Mouse (Mus musculus) CH12.LX (cell line): ENCODE data around the gene Adgrl3. TPM values are rescaled to one million over a fixed set of nuclear protein-coding genes. Genes with fewer than 3 reads are reported as not detected.

Experiments
- DNase-seq: peaks from one replicate; pipeline ENCODE4 v3.0.0-alpha.2; 2013; ENCODE audit errors: extremely low read depth
- H3K27ac ChIP-seq: 2 replicates; pipeline ENCODE4 v1.5.1; 2012; ENCODE audit warnings: low read depth, mild to moderate bottlenecking, control low read depth, moderate library complexity; ENCODE audit not compliant: insufficient read depth
- H3K27me3 ChIP-seq: replicated peaks from 2 replicates; pipeline ENCODE3; 2012; ENCODE audit warnings: inconsistent platforms
- H3K36me3 ChIP-seq, 2 experiments: replicated peaks in 1 of 2; 2 replicates each; pipeline versions ENCODE3 to v1.6.1; 2012; ENCODE audit warnings: inconsistent platforms in 1 of 2, low read length in 1 of 2, mild to moderate bottlenecking in 1 of 2, mixed read lengths in 1 of 2, moderate library complexity in 1 of 2; ENCODE audit not compliant: control insufficient read depth in 1 of 2, insufficient read depth in 1 of 2
- H3K4me1 ChIP-seq, 2 experiments: 2 replicates each; pipeline ENCODE4 v1.6.1; 2012; ENCODE audit warnings: inconsistent platforms in 1 of 2, moderate library complexity in 1 of 2; ENCODE audit not compliant: insufficient read depth in 2 of 2, control insufficient read depth in 1 of 2
- H3K4me2 ChIP-seq: 2 replicates; pipeline ENCODE4 v1.6.1; 2012; ENCODE audit warnings: low read depth, mild to moderate bottlenecking, control low read depth; ENCODE audit not compliant: poor library complexity, insufficient read depth, severe bottlenecking
- H3K4me3 ChIP-seq, 3 experiments: fragments of 150-350 bp in 1 of 3; sonication (generic) in 1 of 3; replicated peaks in 1 of 3; 2 replicates each; pipeline versions ENCODE3 to v1.5.1; 2011 to 2012; ENCODE audit warnings: low read depth in 2 of 3, low read length in 2 of 3, mild to moderate bottlenecking in 2 of 3, moderate library complexity in 2 of 3, control low read depth in 1 of 3, improper control_type of control experiment in 1 of 3, inconsistent platforms in 1 of 3, mixed read lengths in 1 of 3; ENCODE audit not compliant: poor library complexity in 1 of 3
- H3K79me2 ChIP-seq: replicated peaks from 2 replicates; pipeline ENCODE4 v1.6.1; 2012; ENCODE audit warnings: mild to moderate bottlenecking, moderate library complexity; ENCODE audit not compliant: control insufficient read depth, poor library complexity, insufficient read depth, severe bottlenecking; ENCODE audit errors: extremely low read depth
- H3K9ac ChIP-seq: 2 replicates; pipeline ENCODE4 v1.6.1; 2012; ENCODE audit warnings: low read depth, mild to moderate bottlenecking, control low read depth, moderate library complexity; ENCODE audit not compliant: insufficient read depth
- H3K9me3 ChIP-seq: replicated peaks from 2 replicates; pipeline ENCODE3; 2012; ENCODE audit warnings: low read length, inconsistent platforms, mixed read lengths
- CHD1 ChIP-seq: IDR thresholded peaks from 2 replicates; pipeline ENCODE4 v1.6.1; 2012; ENCODE audit warnings: low read depth, low read length, improper control_type of control experiment, inconsistent platforms
- EP300 ChIP-seq: IDR thresholded peaks from 2 replicates; pipeline ENCODE4 v1.6.1; 2011; ENCODE audit warnings: low read length, improper control_type of control experiment
- ETS1 ChIP-seq: conservative IDR thresholded peaks from 2 replicates; pipeline ENCODE4 v1.6.1; 2012; ENCODE audit warnings: low read depth, mild to moderate bottlenecking, inconsistent platforms, low read length, improper control_type of control experiment, moderate library complexity
- GABPA ChIP-seq: IDR thresholded peaks from 2 replicates; pipeline ENCODE4 v1.6.1; 2012; ENCODE audit warnings: low read depth, low read length, improper control_type of control experiment, inconsistent platforms; ENCODE audit not compliant: insufficient replicate concordance
- HCFC1 ChIP-seq: IDR thresholded peaks from 2 replicates; pipeline ENCODE4 v1.6.1; 2012; ENCODE audit warnings: low read depth, mild to moderate bottlenecking, inconsistent platforms, low read length, improper control_type of control experiment
- IRF4 ChIP-seq: IDR thresholded peaks from 2 replicates; pipeline ENCODE4 v1.6.1; 2014; ENCODE audit warnings: low read depth, mild to moderate bottlenecking, inconsistent platforms, low read length, improper control_type of control experiment
- KAT2A ChIP-seq: IDR thresholded peaks from 2 replicates; pipeline ENCODE4 v1.6.1; 2012; ENCODE audit warnings: low read length, improper control_type of control experiment, inconsistent platforms; ENCODE audit not compliant: insufficient replicate concordance
- MAFK ChIP-seq: IDR thresholded peaks from 2 replicates; pipeline ENCODE4 v1.6.1; 2011; ENCODE audit warnings: low read length, improper control_type of control experiment; ENCODE audit not compliant: insufficient replicate concordance
- MEF2A ChIP-seq: IDR thresholded peaks from 2 replicates; pipeline ENCODE4 v1.6.1; 2014; ENCODE audit warnings: low read depth, mild to moderate bottlenecking, inconsistent platforms, low read length, improper control_type of control experiment, borderline replicate concordance
- MXI1 ChIP-seq: IDR thresholded peaks from 2 replicates; pipeline ENCODE4 v1.6.1; 2011; ENCODE audit warnings: mild to moderate bottlenecking, low read depth, low read length, improper control_type of control experiment
- MYC ChIP-seq: IDR thresholded peaks from 2 replicates; pipeline ENCODE4 v1.6.1; 2011; ENCODE audit warnings: low read depth, mild to moderate bottlenecking, improper control_type of control experiment, low read length
- NELFE ChIP-seq: IDR thresholded peaks from 2 replicates; pipeline ENCODE4 v1.6.1; 2011; ENCODE audit warnings: low read depth, low read length, improper control_type of control experiment
- NRF1 ChIP-seq: IDR thresholded peaks from 2 replicates; pipeline ENCODE4 v1.6.1; 2014; ENCODE audit warnings: low read depth, mild to moderate bottlenecking, inconsistent platforms, low read length, improper control_type of control experiment, moderate library complexity
- PAX5 ChIP-seq: IDR thresholded peaks from 2 replicates; pipeline ENCODE4 v1.6.1; 2012; ENCODE audit warnings: low read length, inconsistent platforms, mixed read lengths
- POLR2A ChIP-seq: IDR thresholded peaks from 2 replicates; pipeline ENCODE4 v1.6.1; 2011; ENCODE audit warnings: low read depth, mild to moderate bottlenecking, improper control_type of control experiment, low read length
- POLR2AphosphoS2 ChIP-seq: IDR thresholded peaks from 2 replicates; pipeline ENCODE4 v1.6.1; 2011; ENCODE audit warnings: low read depth, low read length, improper control_type of control experiment
- RAD21 ChIP-seq: IDR thresholded peaks from 2 replicates; pipeline ENCODE4 v1.6.1; 2011; ENCODE audit warnings: low read depth, mild to moderate bottlenecking, low read length, improper control_type of control experiment, moderate library complexity
- SMC3 ChIP-seq: IDR thresholded peaks from 2 replicates; pipeline ENCODE4 v1.6.1; 2011; ENCODE audit warnings: low read depth, low read length, improper control_type of control experiment
- TCF12 ChIP-seq: IDR thresholded peaks from 2 replicates; pipeline ENCODE4 v1.6.1; 2014; ENCODE audit warnings: low read depth, mild to moderate bottlenecking, inconsistent platforms, low read length, improper control_type of control experiment
- USF1 ChIP-seq: IDR thresholded peaks from 2 replicates; pipeline ENCODE4 v1.6.1; 2014; ENCODE audit warnings: low read depth, mild to moderate bottlenecking, inconsistent platforms, low read length, improper control_type of control experiment
- USF2 ChIP-seq: conservative IDR thresholded peaks from 2 replicates; pipeline ENCODE4 v1.6.1; 2011; ENCODE audit warnings: low read depth, low read length, improper control_type of control experiment
- ZC3H11A ChIP-seq: IDR thresholded peaks from 2 replicates; pipeline ENCODE4 v1.6.1; 2012; ENCODE audit warnings: low read depth, mild to moderate bottlenecking, inconsistent platforms, low read length, improper control_type of control experiment
- ZKSCAN1 ChIP-seq: IDR thresholded peaks from 2 replicates; pipeline ENCODE4 v1.6.1; 2012; ENCODE audit warnings: low read depth, inconsistent platforms, low read length, improper control_type of control experiment, borderline replicate concordance
- ZMIZ1 ChIP-seq: IDR thresholded peaks from 2 replicates; pipeline ENCODE4 v1.6.1; 2012; ENCODE audit warnings: low read depth, mild to moderate bottlenecking, inconsistent platforms, low read length, improper control_type of control experiment
- dilution Hi-C: fragments of 300-500 bp; cut with MboI; formaldehyde crosslinking; loops from 2 replicates; pipeline ENCODE4 v1.14.3; 2020; ENCODE audit warnings: low sequenced_read_pairs; ENCODE audit not compliant: extremely low pct_unique_long_range_greater_than_20kb, extremely low pct_ligation_motif_present
- in situ Hi-C: fragments of 300-500 bp; cut with MboI; formaldehyde crosslinking; loops from 3 replicates; pipeline ENCODE4 v1.14.3; 2019; ENCODE audit warnings: low sequenced_read_pairs, low pct_ligation_motif_present, low pct_unique_long_range_greater_than_20kb, mixed read lengths
- polyA plus RNA-seq: library from polyadenylated mRNA; unstranded; fragments of >175 nt; gene quantifications from 2 replicates; pipeline ENCODE4 v1.2.1, GENCODE M21; 2012; ENCODE audit warnings: low read depth; ENCODE audit not compliant: insufficient read length
- total RNA-seq, 2 experiments: library from RNA; depleted of rRNA; stranded (reverse); fragments of 300-350 nt in 1 of 2; fragments of >200 nt in 1 of 2; gene quantifications; 2 replicates each; pipeline ENCODE4 v1.2.3; 2012 to 2014

The Adgrl3 gene
- total and polyA plus RNA-seq, 3 experiments, result 0.13 TPM; not detected in 2

- Histone ChIP-seq H3K4me2 (no peak overlapping the region), H3K4me1 (no peaks in the 10 kb centered on the region), H3K27ac (no peak overlapping the region), H3K9ac (no peak overlapping the region), H3K9me3 (no peaks in the 10 kb centered on the region), H3K79me2 (no peaks in the 10 kb centered on the region), H3K36me3 (no peaks in the 10 kb centered on the region), H3K27me3 (no peaks in the 10 kb centered on the region), H3K4me3 (no peak overlapping the region)
- DNase-seq, result no peak
- in situ Hi-C loops (no loop called here), dilution Hi-C loops (no loop called here)
- TF ChIP-seq MAFK, result no peak
- TF ChIP-seq NELFE, result no peak
- no peak for TF ChIP-seq POLR2A
- no peak for TF ChIP-seq ZMIZ1
- no peak for TF ChIP-seq GABPA
- TF ChIP-seq USF1, result no peak
- no peak for TF ChIP-seq TCF12
- no peak for TF ChIP-seq SMC3
- TF ChIP-seq POLR2AphosphoS2, result no peak
- no peak for TF ChIP-seq CHD1
- no peak for TF ChIP-seq HCFC1
- TF ChIP-seq NRF1, result no peak
- no peak for TF ChIP-seq ZKSCAN1
- no peak for TF ChIP-seq KAT2A
- TF ChIP-seq IRF4, result no peak
- no peak for TF ChIP-seq MXI1
- TF ChIP-seq ZC3H11A, result no peak
- TF ChIP-seq ETS1, result no peak
- TF ChIP-seq MYC, result no peak
- no peak for TF ChIP-seq USF2
Measured at GRCm38 (mm10) chr5:81201885-81202284, 181.9 kb downstream of the Adgrl3 start.

GRCm38 (mm10) chr5:81218500-81219057 lies 198.6 kb downstream of the Adgrl3 start:
- dilution Hi-C loops (no loop called here), in situ Hi-C loops (no loop called here)
- no peak overlapping the region for H3K27ac ChIP-seq
- no peak overlapping the region for H3K4me2 ChIP-seq
- DNase-seq, result no peak
- no peaks in the 10 kb centered on the region for H3K79me2 ChIP-seq
- no peaks in the 10 kb centered on the region for H3K27me3 ChIP-seq
- H3K4me1 ChIP-seq, result no peaks in the 10 kb centered on the region
- no peak overlapping the region for H3K4me3 ChIP-seq
- H3K9ac ChIP-seq, result no peak overlapping the region
- H3K36me3 ChIP-seq, result no peaks in the 10 kb centered on the region
- no peak for TF ChIP-seq EP300
- no peak for TF ChIP-seq NRF1
- TF ChIP-seq RAD21, result no peak
- no peak for TF ChIP-seq MXI1
- no peak for TF ChIP-seq PAX5
- no peak for TF ChIP-seq MEF2A
- H3K9me3 ChIP-seq, result no peaks in the 10 kb centered on the region
